ENCODE assay signal across 20 mouse cellular contexts in genomic region chr9:15037237-15037636, GRCm38 (mm10). TPM values are rescaled to one million over a fixed set of nuclear protein-coding genes. Genes with fewer than 3 reads are reported as not detected.
A peak's percentile ranks its signal among the peaks of the same experiment; 100 is the strongest.
DNase-seq lines count a peak whose midpoint lies in the region; ATAC-seq and TF ChIP-seq lines count a peak whose summit lies in the region.
"Had no signal": no experiment of that assay in that cellular context is flagged by ENCODE, and none has a peak within 500 bp of the region (broad histone marks: within the 10 kb centered on the region; RNA-seq: fewer than 3 reads in every experiment).

No protein-coding gene starts in this region.

- no peak for TF ChIP-seq POLR2A in bone marrow macrophage, adult 2 months (IDR thresholded peaks at IDR 0.05; ENCODE audit: borderline replicate concordance, low read depth, low read length)

- TF ChIP-seq CTCF in gastrocnemius, adult 2 months (IDR thresholded peaks at IDR 0.05), result no peak
- no peak for TF ChIP-seq CTCF in bone marrow macrophage, adult 2 months (IDR thresholded peaks at IDR 0.05; ENCODE audit: low read depth, low read length)

- intact Hi-C loops in gastrocnemius, adult 2 months (cut with DNase I), result no loop called here

- H3K4me2 ChIP-seq in midbrain, embryonic 14.5 days (ENCODE audit: low read length), result no peak overlapping the region
- H3K4me2 ChIP-seq in liver, embryonic 12.5 days, result no peak overlapping the region
- H3K4me2 ChIP-seq: intestine, embryonic 15.5 days; liver, embryonic 11.5 days; lung, embryonic 14.5 days had no signal

- no peak overlapping the region for H3K9ac ChIP-seq in midbrain, embryonic 14.5 days (replicated peaks; ENCODE audit: low read length)
- no peak overlapping the region for H3K9ac ChIP-seq in liver, embryonic 12.5 days
- H3K9ac ChIP-seq: forebrain, postnatal 0 days; intestine, embryonic 15.5 days; lung, embryonic 14.5 days had no signal

- no peaks in the 10 kb centered on the region for H3K27me3 ChIP-seq in midbrain, embryonic 10.5 days (ENCODE audit: low read depth, poor library complexity, severe bottlenecking)
- H3K27me3 ChIP-seq in midbrain, embryonic 14.5 days (ENCODE audit: control insufficient read depth, insufficient read depth, low read length), result no peaks in the 10 kb centered on the region
- no peaks in the 10 kb centered on the region for H3K27me3 ChIP-seq in liver, embryonic 12.5 days (replicated peaks)
- H3K27me3 ChIP-seq: intestine, embryonic 15.5 days had no signal

- H3K36me3 ChIP-seq in midbrain, embryonic 10.5 days, result peaks cover 38% of the 10 kb centered on the region
- 0 out of 2 replicates have a peak, but pooled peaks cover 6% of the 10 kb centered on the region for H3K36me3 ChIP-seq in midbrain, embryonic 14.5 days (ENCODE audit: control insufficient read depth, insufficient read depth, low read length)
- H3K36me3 ChIP-seq in liver, embryonic 12.5 days, result no peaks in the 10 kb centered on the region
- H3K36me3 ChIP-seq: intestine, embryonic 15.5 days had no signal

- H3K4me1 ChIP-seq in midbrain, embryonic 10.5 days, result peaks cover 22% of the 10 kb centered on the region
- H3K4me1 ChIP-seq in midbrain, embryonic 14.5 days (ENCODE audit: control insufficient read depth, insufficient read depth, low read length), result peaks cover 8% of the 10 kb centered on the region; the same call in 1 of the 2 replicates
- H3K4me1 ChIP-seq in bone marrow macrophage, adult 2 months (ENCODE audit: control insufficient read depth, insufficient read depth, low read length), result peaks cover 38% of the 10 kb centered on the region
- H3K4me1 ChIP-seq in liver, embryonic 12.5 days, result no peaks in the 10 kb centered on the region

- peak overlapping the region; percentile 66 for H3K27ac ChIP-seq in gastrocnemius, adult 2 months
- peak overlapping the region; percentile 74; the same call in 1 of the 2 replicates for H3K27ac ChIP-seq in midbrain, embryonic 10.5 days (replicated peaks)
- H3K27ac ChIP-seq in midbrain, embryonic 14.5 days (replicated peaks; ENCODE audit: low read depth, low read length), result no peak overlapping the region
- peak overlapping the region; percentile 55 for H3K27ac ChIP-seq in bone marrow macrophage, adult 2 months (ENCODE audit: insufficient read depth, low read depth, low read length)
- H3K27ac ChIP-seq in liver, embryonic 12.5 days, result no peak overlapping the region
- H3K27ac ChIP-seq: intestine, embryonic 15.5 days; left cerebral cortex, adult 2 months; limb, embryonic 10.5 days had no signal

- H3K9me3 ChIP-seq in midbrain, embryonic 10.5 days (replicated peaks), result no peaks in the 10 kb centered on the region; the same call in 1 of the 2 replicates
- no peaks in the 10 kb centered on the region for H3K9me3 ChIP-seq in midbrain, embryonic 14.5 days (ENCODE audit: control insufficient read depth, low read length)
- no peaks in the 10 kb centered on the region for H3K9me3 ChIP-seq in liver, embryonic 12.5 days (replicated peaks)
- H3K9me3 ChIP-seq: intestine, embryonic 15.5 days; limb, embryonic 10.5 days had no signal

- ATAC-seq in midbrain, embryonic 14.5 days (ENCODE audit: low FRiP score, low TSS enrichment), result no peak
- ATAC-seq in liver, embryonic 12.5 days, result no peak

- no peak overlapping the region for H3K4me3 ChIP-seq in gastrocnemius, adult 2 months
- H3K4me3 ChIP-seq in midbrain, embryonic 10.5 days, result no peak overlapping the region
- H3K4me3 ChIP-seq in midbrain, embryonic 14.5 days (replicated peaks; ENCODE audit: low read depth, low read length), result no peak overlapping the region
- no peak overlapping the region for H3K4me3 ChIP-seq in bone marrow macrophage, adult 2 months (ENCODE audit: insufficient read depth, low read length)
- no peak overlapping the region for H3K4me3 ChIP-seq in liver, embryonic 12.5 days
- H3K4me3 ChIP-seq: intestine, embryonic 15.5 days; left cerebral cortex, adult 2 months; limb, embryonic 10.5 days had no signal

- no peak for DNase-seq in gastrocnemius, adult 2 months
- DNase-seq in gastrocnemius, adult 18-20 months (ENCODE audit: low spot score), result no peak
- DNase-seq in midbrain, embryonic 10.5 days (ENCODE audit: low spot score), result no peak
- DNase-seq in midbrain, embryonic 14.5 days, result no peak
- peak; percentile 7 for DNase-seq in induced T-regulatory cell, adult 2 months (ENCODE audit: low read depth)
- no peak for DNase-seq in ovary, postnatal 36 days (ENCODE audit: low spot score)
- DNase-seq: adrenal gland, adult 2 months; cerebellum, postnatal 10 days; forebrain, postnatal 0 days; gastrocnemius, postnatal 14 days; kidney, postnatal 14 days; lung, embryonic 14.5 days; right cerebral cortex, postnatal 14 days; thymus, postnatal 4 days had no signal

RNA-seq across cellular contexts. Expression of gene Panx1, which starts 8.0 kb away (rescaled TPM):
- total RNA-seq in gastrocnemius, adult 2 months (2021), result 10 to 100 TPM; 21.2 to 31.0 TPM
- 10 to 100 TPM; 32.0 to 39.1 TPM for total RNA-seq in gastrocnemius, adult 18-20 months (2021)
- polyA plus RNA-seq in midbrain, embryonic 10.5 days (2016; fragmentation: Nextera tagmentation; extraction: Ambion mirVana), result 77.7 and 85.5 TPM in 2 replicates
- 205 and 243 TPM in 2 replicates for polyA plus RNA-seq in midbrain, embryonic 14.5 days (2014; fragmentation: Nextera tagmentation; extraction: Ambion mirVana)
- 23.9 and 28.2 TPM in 2 replicates for polyA plus RNA-seq in bone marrow macrophage, adult 2 months (2012; ENCODE audit: insufficient read depth, insufficient read length, missing spikeins)
- polyA plus RNA-seq in liver, embryonic 12.5 days (2016; fragmentation: Nextera tagmentation; extraction: Ambion mirVana), result 13.1 and 14.1 TPM in 2 replicates

Comparison
In these comparisons a context has a peak if more than half of its experiments do, and no peak if none do; other contexts are left out.
1. H3K27ac ChIP-seq: peak in gastrocnemius, adult 2 months (single experiment), midbrain, embryonic 10.5 days (single experiment) and bone marrow macrophage, adult 2 months (single experiment); none in midbrain, embryonic 14.5 days (single experiment) and liver, embryonic 12.5 days (single experiment).